Mouse (Mus musculus): ENCODE measurements around the gene Hnrnph1. TPM values are rescaled to one million over a fixed set of nuclear protein-coding genes. Genes with fewer than 3 reads are reported as not detected.
A peak's percentile ranks its signal among the peaks of the same experiment; 100 is the strongest.

Gene Hnrnph1
- polyA plus RNA-seq, 1 experiment from 2014 or later: 241 TPM

DNA sequence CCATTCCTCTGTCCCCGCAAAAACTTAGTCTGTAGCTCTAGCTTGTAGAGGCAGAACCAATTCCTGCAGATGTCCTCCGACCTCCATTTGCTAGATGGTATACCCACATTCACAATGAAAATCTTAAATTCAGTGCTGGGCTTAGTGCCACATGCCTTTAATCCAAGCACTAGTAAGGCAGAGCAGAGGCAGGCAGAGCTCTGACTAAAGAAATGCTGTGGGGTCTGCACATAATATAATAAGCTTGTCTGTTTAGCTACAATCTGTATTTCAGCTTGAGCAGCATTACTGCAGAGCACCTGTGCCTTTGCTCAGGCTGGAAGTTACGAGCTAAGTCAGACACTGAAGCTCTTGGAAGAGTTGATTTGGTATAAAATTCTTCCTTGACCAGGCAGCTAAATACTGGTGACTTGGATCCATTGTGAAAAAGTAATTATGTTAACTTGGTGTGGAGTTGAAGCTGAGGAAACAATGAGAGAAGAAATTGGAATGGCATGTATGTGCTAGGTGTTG, 10.4 kb downstream of the Hnrnph1 start:
- ATAC-seq (ENCODE audit: insufficient number of reproducible peaks, insufficient read depth, low FRiP score, low read depth): no peak
- H3K9ac ChIP-seq (ENCODE audit: low read length): no peak overlapping the region
- H3K4me3 ChIP-seq (ENCODE audit: control insufficient read depth in 1 of 2, insufficient read depth in 1 of 2, low read depth in 1 of 2, low read length in 2 of 2): no peak overlapping the region
- no peak overlapping the region for H3K4me2 ChIP-seq (ENCODE audit: low read length)
- H3K27me3 ChIP-seq (ENCODE audit: control insufficient read depth, insufficient read depth, low read length): no peaks in the 10 kb centered on the region
- H3K27ac ChIP-seq (replicated peaks in 1 of 2; ENCODE audit: control insufficient read depth in 1 of 2, insufficient read depth in 1 of 2, low read depth in 2 of 2, low read length in 2 of 2): no peak overlapping the region
- no peaks in the 10 kb centered on the region for H3K9me3 ChIP-seq (ENCODE audit: control insufficient read depth, low read length)
- H3K4me1 ChIP-seq (ENCODE audit: control insufficient read depth in 2 of 2, insufficient read depth in 2 of 2, low read length in 2 of 2): peaks cover 7 to 8% of the 10 kb centered on the region in 2 experiments; a peak in 2 of 4 replicates
- H3K36me3 ChIP-seq (ENCODE audit: control insufficient read depth, insufficient read depth, low read length): peaks cover 75% of the 10 kb centered on the region
- 76% methylated on average over 3 of the region's 3 CpGs for WGBS

DNA sequence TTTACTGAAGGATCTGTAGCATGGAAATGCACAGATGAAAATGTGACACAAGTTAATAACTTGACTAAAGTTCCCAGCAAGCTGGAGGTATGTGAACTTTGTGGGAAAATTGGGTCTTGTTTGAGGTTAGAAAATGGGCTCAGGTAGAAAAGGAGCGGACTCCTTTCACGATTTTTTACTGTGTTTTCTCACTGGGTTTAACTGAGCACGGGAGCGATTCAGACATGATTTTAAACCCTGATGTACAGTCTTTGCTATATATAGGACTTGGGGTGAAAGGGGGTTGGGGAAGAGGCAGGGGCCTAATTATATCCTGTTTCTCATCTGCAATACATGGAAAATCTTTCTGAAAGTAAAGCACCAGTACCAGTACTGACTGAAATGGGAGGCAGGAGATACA, 10.9 kb downstream of the Hnrnph1 start:
- H3K27me3 ChIP-seq (ENCODE audit: control insufficient read depth, insufficient read depth, low read length): no peaks in the 10 kb centered on the region
- no peak overlapping the region for H3K9ac ChIP-seq (ENCODE audit: low read length)
- no peak overlapping the region for H3K4me3 ChIP-seq (ENCODE audit: control insufficient read depth in 1 of 2, insufficient read depth in 1 of 2, low read depth in 1 of 2, low read length in 2 of 2)
- H3K27ac ChIP-seq (replicated peaks in 1 of 2; ENCODE audit: control insufficient read depth in 1 of 2, insufficient read depth in 1 of 2, low read depth in 2 of 2, low read length in 2 of 2): no peak overlapping the region
- 75% methylated on average over 4 of the region's 4 CpGs for WGBS
- H3K4me1 ChIP-seq (ENCODE audit: control insufficient read depth in 2 of 2, insufficient read depth in 2 of 2, low read length in 2 of 2): peaks cover 7 to 8% of the 10 kb centered on the region in 2 experiments; a peak in 2 of 4 replicates
- no peaks in the 10 kb centered on the region for H3K9me3 ChIP-seq (ENCODE audit: control insufficient read depth, low read length)
- H3K36me3 ChIP-seq (ENCODE audit: control insufficient read depth, insufficient read depth, low read length): peaks cover 75% of the 10 kb centered on the region
- H3K4me2 ChIP-seq (ENCODE audit: low read length): no peak overlapping the region
- ATAC-seq (ENCODE audit: insufficient number of reproducible peaks, insufficient read depth, low FRiP score, low read depth): no peak

DNA sequence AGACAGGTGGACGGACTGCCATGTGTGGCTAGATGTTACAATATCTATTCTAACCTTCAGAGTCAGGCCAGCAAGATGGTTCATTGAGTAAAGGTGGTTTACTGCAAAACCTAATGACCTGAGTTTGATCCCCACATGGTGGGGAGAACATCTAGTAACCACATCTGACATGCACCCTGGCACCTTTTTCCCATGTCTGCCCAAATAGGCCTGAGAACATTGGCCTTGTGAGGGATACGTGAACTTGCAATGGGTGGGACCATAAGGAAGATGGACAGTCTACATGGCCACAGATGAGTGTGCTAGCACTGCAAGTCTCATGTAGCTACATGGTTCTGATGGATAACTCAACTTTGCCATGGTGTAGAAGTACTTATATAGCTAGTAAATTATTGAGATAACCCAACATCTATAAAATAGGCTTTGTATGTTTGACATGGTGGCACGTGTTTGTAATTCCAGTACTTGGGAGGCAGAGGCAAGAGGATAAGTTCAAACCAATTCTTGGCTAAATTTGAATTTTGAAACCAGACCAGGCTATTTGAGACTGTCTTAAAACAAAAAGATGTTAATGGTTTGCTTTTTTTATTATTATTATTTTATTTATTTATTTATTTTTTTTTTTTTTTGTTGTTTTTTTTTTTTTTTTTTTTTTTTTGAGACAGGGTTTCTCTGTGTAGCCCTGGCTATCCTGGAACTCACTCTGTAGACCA, 11.6 kb downstream of the Hnrnph1 start:
- no peak overlapping the region for H3K4me3 ChIP-seq (ENCODE audit: control insufficient read depth in 1 of 2, insufficient read depth in 1 of 2, low read depth in 1 of 2, low read length in 2 of 2)
- no peaks in the 10 kb centered on the region for H3K27me3 ChIP-seq (ENCODE audit: control insufficient read depth, insufficient read depth, low read length)
- ATAC-seq (ENCODE audit: insufficient number of reproducible peaks, insufficient read depth, low FRiP score, low read depth): no peak
- H3K9me3 ChIP-seq (ENCODE audit: control insufficient read depth, low read length): no peaks in the 10 kb centered on the region
- 94% methylated on average over 3 of the region's 3 CpGs for WGBS
- H3K4me1 ChIP-seq (ENCODE audit: control insufficient read depth in 2 of 2, insufficient read depth in 2 of 2, low read length in 2 of 2): peaks cover 7 to 8% of the 10 kb centered on the region in 2 experiments; a peak in 2 of 4 replicates
- no peak overlapping the region for H3K4me2 ChIP-seq (ENCODE audit: low read length)
- no peak overlapping the region for H3K9ac ChIP-seq (ENCODE audit: low read length)
- no peak overlapping the region for H3K27ac ChIP-seq (replicated peaks in 1 of 2; ENCODE audit: control insufficient read depth in 1 of 2, insufficient read depth in 1 of 2, low read depth in 2 of 2, low read length in 2 of 2)
- peaks cover 73% of the 10 kb centered on the region for H3K36me3 ChIP-seq (ENCODE audit: control insufficient read depth, insufficient read depth, low read length)

DNA sequence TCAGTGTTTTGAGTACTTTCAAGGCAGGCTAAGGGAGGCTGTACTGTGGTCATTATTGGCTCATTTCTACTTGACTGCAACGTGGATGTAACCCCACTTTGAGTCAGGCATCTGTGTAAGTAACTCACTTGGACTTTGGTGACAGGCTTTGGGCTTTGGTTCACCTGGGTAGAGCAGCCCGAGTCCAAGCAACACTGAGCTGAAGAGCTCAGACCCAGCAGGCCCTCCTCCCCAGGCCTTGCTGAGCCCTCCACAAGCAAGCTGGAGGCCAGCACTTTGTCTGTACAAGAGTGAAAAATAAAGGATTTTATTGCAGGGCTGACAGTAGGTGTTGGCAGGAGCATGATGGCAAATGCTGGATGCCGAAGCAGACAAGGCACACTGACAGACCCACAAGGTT, 12.2 kb downstream of the Hnrnph1 start:
- Histone ChIP-seq H3K9ac (ENCODE audit: low read length) (no peak overlapping the region), H3K36me3 (ENCODE audit: control insufficient read depth, insufficient read depth, low read length) (peaks cover 75% of the 10 kb centered on the region), H3K4me2 (ENCODE audit: low read length) (no peak overlapping the region), H3K4me3 (ENCODE audit: control insufficient read depth in 1 of 2, insufficient read depth in 1 of 2, low read depth in 1 of 2, low read length in 2 of 2) (no peak overlapping the region), H3K4me1 (ENCODE audit: control insufficient read depth in 2 of 2, insufficient read depth in 2 of 2, low read length in 2 of 2) (peaks cover 7 to 8% of the 10 kb centered on the region in 2 experiments; a peak in 2 of 4 replicates), H3K27ac (replicated peaks in 1 of 2; ENCODE audit: control insufficient read depth in 1 of 2, insufficient read depth in 1 of 2, low read depth in 2 of 2, low read length in 2 of 2) (no peak overlapping the region), H3K27me3 (ENCODE audit: control insufficient read depth, insufficient read depth, low read length) (no peaks in the 10 kb centered on the region), H3K9me3 (ENCODE audit: control insufficient read depth, low read length) (no peaks in the 10 kb centered on the region)
- WGBS: 74% methylated on average over 3 of the region's 3 CpGs
- ATAC-seq (ENCODE audit: insufficient number of reproducible peaks, insufficient read depth, low FRiP score, low read depth): no peak

DNA sequence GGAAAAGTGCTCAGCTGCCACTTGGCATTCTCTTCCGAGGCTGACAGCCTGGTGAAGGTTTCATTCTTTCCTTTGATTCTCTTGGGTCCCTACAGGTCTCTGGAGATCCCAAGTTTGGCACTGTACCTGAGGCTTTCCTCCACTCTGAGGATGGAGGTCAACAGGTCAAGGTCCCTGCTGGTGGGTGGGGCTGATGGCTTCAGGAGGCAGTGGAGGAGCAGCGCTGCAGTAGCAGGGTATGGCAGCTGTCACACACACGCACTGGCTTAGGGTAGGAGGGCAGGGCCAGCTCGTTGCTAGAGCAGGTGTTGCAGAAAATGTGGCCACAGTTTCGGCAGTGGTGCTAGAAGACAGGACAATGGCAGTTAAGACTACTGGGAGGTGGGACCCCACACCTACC, 12.8 kb downstream of the Hnrnph1 start:
- Histone ChIP-seq H3K9me3 (ENCODE audit: control insufficient read depth, low read length) (no peaks in the 10 kb centered on the region), H3K4me3 (ENCODE audit: control insufficient read depth in 1 of 2, insufficient read depth in 1 of 2, low read depth in 1 of 2, low read length in 2 of 2) (no peak overlapping the region), H3K27me3 (ENCODE audit: control insufficient read depth, insufficient read depth, low read length) (no peaks in the 10 kb centered on the region), H3K36me3 (ENCODE audit: control insufficient read depth, insufficient read depth, low read length) (peaks cover 77% of the 10 kb centered on the region), H3K4me2 (ENCODE audit: low read length) (no peak overlapping the region), H3K9ac (ENCODE audit: low read length) (no peak overlapping the region), H3K27ac (replicated peaks in 1 of 2; ENCODE audit: control insufficient read depth in 1 of 2, insufficient read depth in 1 of 2, low read depth in 2 of 2, low read length in 2 of 2) (no peak overlapping the region), H3K4me1 (ENCODE audit: control insufficient read depth in 2 of 2, insufficient read depth in 2 of 2, low read length in 2 of 2) (peaks cover 7 to 8% of the 10 kb centered on the region in 2 experiments; a peak in 2 of 4 replicates)
- 61% methylated on average over 5 of the region's 5 CpGs for WGBS
- ATAC-seq (ENCODE audit: insufficient number of reproducible peaks, insufficient read depth, low FRiP score, low read depth): no peak

DNA sequence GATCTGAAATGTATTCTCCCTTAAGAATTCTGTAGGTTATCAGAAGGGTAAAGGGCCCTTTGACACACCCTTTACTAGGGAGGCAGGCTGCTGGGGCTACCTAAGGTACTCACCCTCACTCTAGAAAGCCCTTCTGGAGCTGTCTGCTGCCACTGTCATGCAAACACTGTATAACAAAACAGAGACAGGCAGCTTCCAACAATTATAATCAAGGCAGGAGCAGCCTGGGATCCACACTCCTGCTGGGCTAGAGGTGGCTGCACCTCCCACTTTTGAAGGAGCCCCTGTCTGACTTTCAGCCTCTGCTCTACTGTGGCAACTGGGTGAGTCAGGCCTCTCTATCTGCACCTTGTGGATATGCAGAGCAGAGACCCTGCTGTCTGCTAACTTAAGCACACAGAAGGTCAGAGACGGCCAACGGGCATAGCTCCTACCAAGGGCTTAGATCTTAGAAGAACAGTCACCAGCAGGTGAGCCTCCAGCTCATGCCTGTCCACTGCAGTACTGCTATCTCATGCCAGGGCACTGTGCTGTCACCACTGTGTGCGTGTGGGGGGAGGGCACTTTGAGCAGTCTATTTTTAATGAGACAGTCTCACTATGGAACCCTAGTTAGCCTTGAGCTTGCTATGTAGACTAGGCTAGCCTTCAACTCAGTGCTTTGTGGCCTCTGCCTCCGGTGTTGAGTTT, 14.6 kb downstream of the Hnrnph1 start:
- peak; percentile 62; the same call in 1 of the 2 replicates for ATAC-seq (ENCODE audit: insufficient number of reproducible peaks, insufficient read depth, low FRiP score, low read depth)
- Histone ChIP-seq H3K36me3 (ENCODE audit: control insufficient read depth, insufficient read depth, low read length) (peaks cover 74% of the 10 kb centered on the region), H3K9me3 (ENCODE audit: control insufficient read depth, low read length) (no peaks in the 10 kb centered on the region), H3K4me1 (ENCODE audit: control insufficient read depth in 2 of 2, insufficient read depth in 2 of 2, low read length in 2 of 2) (peaks cover 7 to 8% of the 10 kb centered on the region in 2 experiments; a peak in 2 of 4 replicates), H3K27me3 (ENCODE audit: control insufficient read depth, insufficient read depth, low read length) (no peaks in the 10 kb centered on the region), H3K4me2 (ENCODE audit: low read length) (no peak overlapping the region), H3K4me3 (ENCODE audit: control insufficient read depth in 1 of 2, insufficient read depth in 1 of 2, low read depth in 1 of 2, low read length in 2 of 2) (no peak overlapping the region), H3K27ac (replicated peaks in 1 of 2; ENCODE audit: control insufficient read depth in 1 of 2, insufficient read depth in 1 of 2, low read depth in 2 of 2, low read length in 2 of 2) (peak overlapping the region; percentile 61 to 66), H3K9ac (ENCODE audit: low read length) (no peak overlapping the region)
- 40% methylated on average over 4 of the region's 4 CpGs for WGBS

DNA sequence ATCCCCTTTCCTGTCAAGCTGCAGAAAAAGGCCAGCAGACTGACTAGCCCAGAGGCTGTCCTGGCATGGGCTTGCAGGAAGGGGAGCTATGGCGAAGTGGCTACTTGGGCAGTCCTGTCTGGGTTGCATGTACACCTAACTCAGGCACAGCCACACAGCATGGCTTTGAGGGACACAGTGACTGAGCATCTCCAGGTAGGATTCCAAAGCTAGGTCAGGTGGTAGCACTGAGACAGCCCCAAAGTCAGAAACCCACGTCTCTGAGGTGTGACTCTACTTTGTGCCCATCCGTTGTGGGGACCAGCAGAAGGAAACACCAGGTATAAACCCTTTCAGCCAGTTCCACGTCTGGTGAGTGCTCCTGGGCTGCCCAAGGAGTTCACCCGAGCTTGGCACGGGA, 16.5 kb downstream of the Hnrnph1 start:
- Histone ChIP-seq H3K36me3 (ENCODE audit: control insufficient read depth, insufficient read depth, low read length) (peaks cover 73% of the 10 kb centered on the region), H3K4me1 (ENCODE audit: control insufficient read depth in 2 of 2, insufficient read depth in 2 of 2, low read length in 2 of 2) (peaks cover 7 to 8% of the 10 kb centered on the region in 2 experiments; a peak in 2 of 4 replicates), H3K4me3 (ENCODE audit: control insufficient read depth in 1 of 2, insufficient read depth in 1 of 2, low read depth in 1 of 2, low read length in 2 of 2) (no peak overlapping the region), H3K9ac (ENCODE audit: low read length) (no peak overlapping the region), H3K4me2 (ENCODE audit: low read length) (no peak overlapping the region), H3K9me3 (ENCODE audit: control insufficient read depth, low read length) (no peaks in the 10 kb centered on the region), H3K27me3 (ENCODE audit: control insufficient read depth, insufficient read depth, low read length) (no peaks in the 10 kb centered on the region), H3K27ac (replicated peaks in 1 of 2; ENCODE audit: control insufficient read depth in 1 of 2, insufficient read depth in 1 of 2, low read depth in 2 of 2, low read length in 2 of 2) (no peak overlapping the region)
- no peak for ATAC-seq (ENCODE audit: insufficient number of reproducible peaks, insufficient read depth, low FRiP score, low read depth)
- 87% methylated on average over 6 of the region's 6 CpGs for WGBS
